ENCODE assay signal across 8 mouse cellular contexts in the genomic region with DNA sequence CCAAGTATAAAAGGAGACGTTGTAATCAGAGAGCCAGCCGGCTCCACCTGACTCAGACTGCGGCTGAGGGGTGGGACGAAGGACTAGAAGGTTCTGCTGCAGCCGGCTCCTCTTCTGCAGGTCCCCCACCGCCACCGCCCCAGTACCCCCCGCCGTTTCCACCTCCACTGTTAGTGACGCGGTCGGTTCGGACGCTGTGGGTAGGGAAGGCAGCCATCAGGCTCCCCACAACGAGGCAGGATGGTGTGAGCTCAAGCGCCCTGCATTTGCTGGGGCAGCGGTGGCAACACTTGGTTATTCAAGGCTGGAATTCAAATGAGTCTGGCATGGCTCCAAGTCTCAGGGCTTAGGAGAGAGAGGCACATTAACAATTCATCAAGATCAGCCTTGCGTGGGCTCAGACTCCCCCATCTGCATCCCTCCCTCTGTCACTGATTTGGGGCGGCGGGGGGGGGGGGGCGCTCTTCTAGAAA.
DNase-seq lines count a peak whose midpoint lies in the region; ATAC-seq and TF ChIP-seq lines count a peak whose summit lies in the region.

No protein-coding gene starts in this region.

- H3K27me3 ChIP-seq in heart, embryonic 12.5 days (replicated peaks): peaks cover 14% of the 10 kb centered on the region; the same call in 1 of the 2 replicates
- H3K27me3 ChIP-seq in kidney, embryonic 16.5 days (ENCODE audit: insufficient read depth, low read length): no peaks in the 10 kb centered on the region
- no peaks in the 10 kb centered on the region for H3K27me3 ChIP-seq in limb, embryonic 14.5 days (ENCODE audit: control insufficient read depth, insufficient read depth, low read length)
- no peaks in the 10 kb centered on the region for H3K27me3 ChIP-seq in midbrain, postnatal 0 days (ENCODE audit: insufficient read depth, low read length)
- no peaks in the 10 kb centered on the region for H3K27me3 ChIP-seq in testis, adult 2 months (ENCODE audit: control insufficient read depth, insufficient read depth, low read length)

- peak; percentile 71 for ATAC-seq in activated CD4-positive, CD25-positive, alpha-beta regulatory T cell, adult 4 months
- ATAC-seq in heart, embryonic 12.5 days (ENCODE audit: insufficient number of reproducible peaks, low FRiP score): peak; percentile 66
- peak; percentile 87 for ATAC-seq in kidney, embryonic 16.5 days (ENCODE audit: low FRiP score, low TSS enrichment)
- ATAC-seq in limb, embryonic 14.5 days (ENCODE audit: low FRiP score, low read depth): peak; percentile 62
- peak; percentile 80 for ATAC-seq in midbrain, postnatal 0 days (ENCODE audit: low FRiP score)

- H3K4me2 ChIP-seq in heart, embryonic 12.5 days: peak overlapping the region; percentile 73
- H3K4me2 ChIP-seq in kidney, embryonic 16.5 days (replicated peaks; ENCODE audit: low read depth, low read length): peak overlapping the region; percentile 80
- H3K4me2 ChIP-seq in limb, embryonic 14.5 days (replicated peaks; ENCODE audit: low read depth, low read length, severe bottlenecking): peak overlapping the region; percentile 70
- H3K4me2 ChIP-seq in midbrain, postnatal 0 days (ENCODE audit: low read depth, low read length, poor library complexity, severe bottlenecking): peak overlapping the region; percentile 93

- no peak for TF ChIP-seq CTCF in midbrain, postnatal 0 days (IDR thresholded peaks at IDR 0.05)
- TF ChIP-seq CTCF in testis, adult 2 months (IDR thresholded peaks at IDR 0.05; ENCODE audit: control insufficient read depth, insufficient read depth, insufficient replicate concordance, low read depth, low read length): no peak

- TF ChIP-seq POLR2A in limb, embryonic 14.5 days (IDR thresholded peaks at IDR 0.05; ENCODE audit: borderline replicate concordance, extremely low read depth, insufficient read depth, insufficient read length): 0 out of 2 replicates have a peak, but pooled peaks have one; percentile 6
- TF ChIP-seq POLR2A in testis, adult 2 months (IDR thresholded peaks at IDR 0.05; ENCODE audit: control insufficient read depth, low read depth, low read length): no peak

- WGBS in heart, embryonic 12.5 days: under 1% methylated on average over 21 of the region's 21 CpGs
- WGBS in kidney, embryonic 16.5 days: 0% methylated on average over 21 of the region's 21 CpGs
- under 1% methylated on average over 21 of the region's 21 CpGs for WGBS in limb, embryonic 14.5 days
- WGBS in midbrain, postnatal 0 days: 0% methylated on average over 19 of the region's 21 CpGs

- no peak overlapping the region for H3K27ac ChIP-seq in heart, embryonic 12.5 days (ENCODE audit: poor library complexity, severe bottlenecking)
- no peak overlapping the region for H3K27ac ChIP-seq in kidney, embryonic 16.5 days (ENCODE audit: low read length)
- no peak overlapping the region for H3K27ac ChIP-seq in limb, embryonic 14.5 days (replicated peaks; ENCODE audit: low read depth, low read length)
- peak overlapping the region; percentile 87 for H3K27ac ChIP-seq in midbrain, postnatal 0 days (ENCODE audit: low read depth, low read length)
- no peak overlapping the region for H3K27ac ChIP-seq in testis, adult 2 months (ENCODE audit: control insufficient read depth, insufficient read depth, low read depth, low read length)

- DNase-seq in B cell, adult 2 months: peak; percentile 56 to 59
- DNase-seq in embryo, embryonic 11.5 days (ENCODE audit: low read depth, low spot score): peak; percentile 74
- DNase-seq in limb, embryonic 14.5 days (ENCODE audit: low spot score): peak; percentile 71
- DNase-seq in midbrain, postnatal 0 days (ENCODE audit: low spot score): peak; percentile 96

- H3K4me3 ChIP-seq in heart, embryonic 12.5 days: peak overlapping the region; percentile 39
- H3K4me3 ChIP-seq in kidney, embryonic 16.5 days (ENCODE audit: low read length): peak overlapping the region; percentile 51
- peak overlapping the region; percentile 35 for H3K4me3 ChIP-seq in limb, embryonic 14.5 days (replicated peaks; ENCODE audit: low read length)
- peak overlapping the region; percentile 48 for H3K4me3 ChIP-seq in midbrain, postnatal 0 days (ENCODE audit: low read depth, low read length)
- H3K4me3 ChIP-seq in testis, adult 2 months (ENCODE audit: control insufficient read depth, low read depth, low read length): peak overlapping the region; percentile 39

- H3K9ac ChIP-seq in heart, embryonic 12.5 days: peak overlapping the region; percentile 18
- peak overlapping the region; percentile 62 for H3K9ac ChIP-seq in kidney, embryonic 16.5 days (replicated peaks; ENCODE audit: low read length)
- H3K9ac ChIP-seq in limb, embryonic 14.5 days (ENCODE audit: low read depth, low read length, severe bottlenecking): peak overlapping the region; percentile 38
- peak overlapping the region; percentile 66 for H3K9ac ChIP-seq in midbrain, postnatal 0 days (replicated peaks; ENCODE audit: low read length, poor library complexity, severe bottlenecking)

- H3K36me3 ChIP-seq in heart, embryonic 12.5 days: no peaks in the 10 kb centered on the region
- H3K36me3 ChIP-seq in kidney, embryonic 16.5 days (ENCODE audit: insufficient read depth, low read length): no peaks in the 10 kb centered on the region
- H3K36me3 ChIP-seq in limb, embryonic 14.5 days (ENCODE audit: control insufficient read depth, insufficient read depth, low read length): no peaks in the 10 kb centered on the region
- no peaks in the 10 kb centered on the region for H3K36me3 ChIP-seq in midbrain, postnatal 0 days (ENCODE audit: insufficient read depth, low read length)
- H3K36me3 ChIP-seq in testis, adult 2 months (ENCODE audit: control insufficient read depth, insufficient read depth, low read length): no peaks in the 10 kb centered on the region

- peaks cover 20% of the 10 kb centered on the region for H3K4me1 ChIP-seq in heart, embryonic 12.5 days (replicated peaks)
- H3K4me1 ChIP-seq in kidney, embryonic 16.5 days (ENCODE audit: insufficient read depth, low read length): peaks cover 16% of the 10 kb centered on the region
- peaks cover 8% of the 10 kb centered on the region for H3K4me1 ChIP-seq in limb, embryonic 14.5 days (ENCODE audit: control insufficient read depth, insufficient read depth, low read length)
- H3K4me1 ChIP-seq in midbrain, postnatal 0 days (ENCODE audit: insufficient read depth, low read length): peaks cover 13% of the 10 kb centered on the region; the same call in 1 of the 2 replicates
- H3K4me1 ChIP-seq in testis, adult 2 months (ENCODE audit: control insufficient read depth, insufficient read depth, low read length): peaks cover 6% of the 10 kb centered on the region

- peaks cover 8% of the 10 kb centered on the region for H3K9me3 ChIP-seq in heart, embryonic 12.5 days (replicated peaks)
- no peaks in the 10 kb centered on the region for H3K9me3 ChIP-seq in kidney, embryonic 16.5 days (ENCODE audit: low read length)
- H3K9me3 ChIP-seq in limb, embryonic 14.5 days (ENCODE audit: control insufficient read depth, low read length): no peaks in the 10 kb centered on the region
- no peaks in the 10 kb centered on the region for H3K9me3 ChIP-seq in midbrain, postnatal 0 days (ENCODE audit: low read length)
